Mouse (Mus musculus) macrophage (primary cell): ENCODE results near the gene Nlgn1. TPM values are rescaled to one million over a fixed set of nuclear protein-coding genes. Genes with fewer than 3 reads are reported as not detected.

Experiments
- H3K27ac ChIP-seq: fragments of 350-480 bp; formaldehyde crosslinking; 2 replicates; pipeline ENCODE4 v1.9.0; 2021
- H3K36me3 ChIP-seq: fragments of 350-480 bp; formaldehyde crosslinking; 2 replicates; pipeline ENCODE4 v1.9.0; 2021; ENCODE audit errors: inconsistent target
- H3K4me3 ChIP-seq: fragments of 350-480 bp; formaldehyde crosslinking; 2 replicates; pipeline ENCODE4 v1.9.0; 2021; ENCODE audit errors: inconsistent target
- H3K79me2 ChIP-seq: fragments of 350-480 bp; formaldehyde crosslinking; 2 replicates; pipeline ENCODE4 v1.9.0; 2021; ENCODE audit errors: inconsistent target
- WGBS: methylation state at CpG from one replicate; pipeline ENCODE4 v1.1.7; 2026; ENCODE audit warnings: inconsistent platforms; ENCODE audit not compliant: missing documents; 5-methylcytosine and 5-hydroxymethylcytosine counted together
- polyA plus RNA-seq: library from polyadenylated mRNA; stranded (reverse); fragments of 250-400 nt; gene quantifications from 3 replicates; pipeline ENCODE4 v1.2.4, GENCODE M21; 2018; ENCODE audit warnings: inconsistent platforms

Gene Nlgn1
- polyA plus RNA-seq, 1 experiment from 2014 or later: not detected

DNA sequence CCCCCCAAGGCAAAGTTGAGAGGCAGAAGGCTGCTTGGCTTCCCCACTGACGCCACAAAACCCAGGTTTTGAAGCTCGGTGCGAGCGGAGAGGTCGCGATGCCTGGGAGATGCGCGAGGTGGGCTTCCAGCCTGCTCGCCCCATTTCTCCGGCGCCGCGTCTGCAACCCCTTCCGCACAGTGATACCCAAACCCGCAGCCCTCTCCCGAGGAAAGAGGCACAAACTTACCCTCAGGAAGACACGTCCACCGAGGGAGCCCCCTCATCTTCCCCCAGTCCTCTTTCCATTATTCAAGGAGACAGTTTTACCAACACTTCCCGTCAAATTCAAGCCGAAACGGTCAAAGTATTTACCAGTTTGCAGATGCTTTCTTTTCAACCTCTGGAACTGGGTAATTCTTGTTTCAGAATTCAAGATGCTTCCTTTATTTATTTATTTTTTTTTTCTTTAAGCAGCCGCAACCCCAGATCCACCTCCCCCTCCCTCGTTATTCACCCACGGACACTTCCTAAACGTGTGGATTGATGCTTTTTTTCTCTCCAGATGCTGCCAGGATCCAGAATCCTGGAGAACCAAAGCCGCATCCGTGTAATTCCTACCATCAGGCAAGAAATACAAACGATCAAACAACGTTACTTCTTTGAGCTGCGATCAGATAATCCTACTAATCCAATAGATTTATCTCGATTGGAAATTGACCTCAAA, 179.1 kb downstream of the Nlgn1 start:
- H3K36me3 ChIP-seq: no peaks in the 10 kb centered on the region
- no peaks in the 10 kb centered on the region for H3K79me2 ChIP-seq
- no peak overlapping the region for H3K27ac ChIP-seq
- H3K4me3 ChIP-seq: no peak overlapping the region
- WGBS: 4% methylated on average over 26 of the region's 31 CpGs

GRCm38 (mm10) chr3:26152510-26153035, 179.7 kb downstream of the Nlgn1 start:
- H3K4me3 ChIP-seq: no peak overlapping the region
- no peaks in the 10 kb centered on the region for H3K36me3 ChIP-seq
- WGBS: 5% methylated on average over 10 of the region's 10 CpGs

GRCm38 (mm10) chr3:26151351-26152020, 180.8 kb downstream of the Nlgn1 start:
- H3K79me2 ChIP-seq: no peaks in the 10 kb centered on the region
- H3K27ac ChIP-seq: no peak overlapping the region
- H3K4me3 ChIP-seq: no peak overlapping the region
- H3K36me3 ChIP-seq: no peaks in the 10 kb centered on the region
- WGBS: 57% methylated on average over 5 of the region's 6 CpGs

More at GRCm38 (mm10) chr3:26152510-26153035, 179.7 kb downstream of the Nlgn1 start:
- Histone ChIP-seq H3K79me2 (no peaks in the 10 kb centered on the region), H3K27ac (no peak overlapping the region)

GRCm38 (mm10) chr3:26146174-26146573, 186.1 kb downstream of the Nlgn1 start:
- Histone ChIP-seq H3K4me3 (no peak overlapping the region), H3K79me2 (no peaks in the 10 kb centered on the region), H3K36me3 (no peaks in the 10 kb centered on the region), H3K27ac (no peak overlapping the region)
- 71% methylated on average over 3 of the region's 3 CpGs for WGBS

- Histone ChIP-seq H3K27ac (no peak overlapping the region), H3K36me3 (no peaks in the 10 kb centered on the region), H3K4me3 (no peak overlapping the region), H3K79me2 (no peaks in the 10 kb centered on the region)
- 84% methylated on average over 5 of the region's 5 CpGs for WGBS
These were observed 186.8 kb downstream of the Nlgn1 start for GRCm38 (mm10) chr3:26145441-26145840.

DNA sequence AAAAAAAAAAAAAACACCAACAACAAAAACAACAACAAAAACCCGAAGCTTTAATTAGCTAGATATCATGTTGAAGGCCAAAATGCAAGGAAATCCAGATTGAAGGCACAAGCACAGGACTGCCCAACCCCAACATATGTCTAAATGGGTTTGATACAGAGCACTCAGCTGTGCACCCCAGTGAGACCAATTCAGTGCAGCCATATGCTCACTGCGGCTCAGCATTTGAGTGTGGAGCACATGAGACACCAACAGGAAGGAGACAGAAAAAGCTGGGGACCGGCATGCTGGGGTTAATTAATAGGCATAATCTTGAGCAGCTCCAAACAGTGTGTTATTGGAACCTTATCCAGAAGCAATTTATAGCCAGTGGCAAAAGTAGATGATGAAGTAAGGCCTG, 190.7 kb downstream of the Nlgn1 start:
- Histone ChIP-seq H3K79me2 (no peaks in the 10 kb centered on the region), H3K36me3 (no peaks in the 10 kb centered on the region), H3K4me3 (no peak overlapping the region), H3K27ac (no peak overlapping the region)
- 77% methylated on average over 3 of the region's 3 CpGs for WGBS

- no peak overlapping the region for H3K27ac ChIP-seq
- H3K36me3 ChIP-seq: no peaks in the 10 kb centered on the region
- no peaks in the 10 kb centered on the region for H3K79me2 ChIP-seq
- H3K4me3 ChIP-seq: no peak overlapping the region
- WGBS: 60% methylated on average over 9 of the region's 9 CpGs
These were observed 197.2 kb downstream of the Nlgn1 start for GRCm38 (mm10) chr3:26134839-26135651.

- Histone ChIP-seq H3K27ac (no peak overlapping the region), H3K4me3 (no peak overlapping the region), H3K36me3 (no peaks in the 10 kb centered on the region), H3K79me2 (no peaks in the 10 kb centered on the region)
- 77% methylated on average over 2 of the region's 2 CpGs for WGBS
These were observed 201.3 kb downstream of the Nlgn1 start for GRCm38 (mm10) chr3:26130919-26131318.

DNA sequence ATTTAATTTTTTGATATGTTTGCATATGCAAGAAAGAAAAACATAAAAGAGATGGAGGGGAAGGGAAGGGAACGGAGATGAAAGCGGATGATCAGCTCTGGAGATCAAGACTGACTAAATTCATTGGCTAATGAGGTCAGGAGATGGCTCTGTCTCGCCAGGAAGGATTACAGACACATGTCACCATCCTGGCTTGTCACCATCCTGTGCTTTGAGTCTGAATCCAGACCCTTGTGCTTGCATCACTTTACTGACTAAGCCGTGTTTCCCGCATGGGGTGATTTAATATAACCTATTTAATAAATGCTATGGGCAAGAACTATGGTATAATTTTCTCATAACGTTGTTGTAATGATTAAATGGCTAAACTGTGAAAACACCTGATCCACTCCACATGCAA, 202.8 kb downstream of the Nlgn1 start:
- Histone ChIP-seq H3K79me2 (no peaks in the 10 kb centered on the region), H3K4me3 (no peak overlapping the region), H3K27ac (no peak overlapping the region), H3K36me3 (no peaks in the 10 kb centered on the region)
- 73% methylated on average over 6 of the region's 6 CpGs for WGBS

- 83% methylated on average over 1 of the region's 1 CpGs for WGBS
- Histone ChIP-seq H3K27ac (no peak overlapping the region), H3K36me3 (no peaks in the 10 kb centered on the region), H3K4me3 (no peak overlapping the region), H3K79me2 (no peaks in the 10 kb centered on the region)
These were observed 215.2 kb downstream of the Nlgn1 start for GRCm38 (mm10) chr3:26117071-26117470.

- Histone ChIP-seq H3K27ac (no peak overlapping the region), H3K79me2 (no peaks in the 10 kb centered on the region), H3K36me3 (no peaks in the 10 kb centered on the region), H3K4me3 (no peak overlapping the region)
- 91% methylated on average over 7 of the region's 7 CpGs for WGBS
These were observed 225.9 kb downstream of the Nlgn1 start for GRCm38 (mm10) chr3:26106361-26106760.

- 45% methylated on average over 3 of the region's 3 CpGs for WGBS
These were observed 226.7 kb downstream of the Nlgn1 start for GRCm38 (mm10) chr3:26105528-26105927.

GRCm38 (mm10) chr3:26102271-26102670, 230.0 kb downstream of the Nlgn1 start:
- no peak overlapping the region for H3K4me3 ChIP-seq
- no peaks in the 10 kb centered on the region for H3K79me2 ChIP-seq
- H3K27ac ChIP-seq: no peak overlapping the region
- H3K36me3 ChIP-seq: no peaks in the 10 kb centered on the region
- WGBS: 100% methylated on average over 1 of the region's 1 CpGs

More at GRCm38 (mm10) chr3:26105528-26105927, 226.7 kb downstream of the Nlgn1 start:
- no peaks in the 10 kb centered on the region for H3K79me2 ChIP-seq
- no peaks in the 10 kb centered on the region for H3K36me3 ChIP-seq
- no peak overlapping the region for H3K4me3 ChIP-seq
- H3K27ac ChIP-seq: no peak overlapping the region

- H3K79me2 ChIP-seq: no peaks in the 10 kb centered on the region
- no peak overlapping the region for H3K27ac ChIP-seq
- H3K36me3 ChIP-seq: no peaks in the 10 kb centered on the region
- H3K4me3 ChIP-seq: no peak overlapping the region
These were observed 236.7 kb downstream of the Nlgn1 start for GRCm38 (mm10) chr3:26095551-26095950.

- Histone ChIP-seq H3K4me3 (no peak overlapping the region), H3K79me2 (no peaks in the 10 kb centered on the region), H3K27ac (no peak overlapping the region), H3K36me3 (no peaks in the 10 kb centered on the region)
These were observed 262.9 kb downstream of the Nlgn1 start for GRCm38 (mm10) chr3:26069366-26069765.
